ENCODE assay signal across 9 mouse cellular contexts in genomic region chr16:77422385-77423363, GRCm38 (mm10).
DNase-seq lines count a peak whose midpoint lies in the region; ATAC-seq and TF ChIP-seq lines count a peak whose summit lies in the region.
"Had no signal": no experiment of that assay in that cellular context is flagged by ENCODE, and none has a peak within 500 bp of the region (broad histone marks: within the 10 kb centered on the region; RNA-seq: fewer than 3 reads in every experiment).

No protein-coding gene starts in this region.

- H3K9me3 ChIP-seq in forebrain, embryonic 10.5 days: no peaks in the 10 kb centered on the region
- H3K9me3 ChIP-seq in hindbrain, postnatal 0 days (ENCODE audit: low read length): no peaks in the 10 kb centered on the region
- H3K9me3 ChIP-seq in heart, embryonic 10.5 days: no peaks in the 10 kb centered on the region
- H3K9me3 ChIP-seq: heart, embryonic 15.5 days had no signal

- no peaks in the 10 kb centered on the region for H3K79me2 ChIP-seq in myocyte (ENCODE audit: control insufficient read depth, insufficient read depth)

- peak overlapping the region; percentile 65 for H3K9ac ChIP-seq in hindbrain, postnatal 0 days (replicated peaks; ENCODE audit: low read length)
- H3K9ac ChIP-seq: heart, embryonic 15.5 days had no signal

- H3K4me2 ChIP-seq in hindbrain, postnatal 0 days (ENCODE audit: low read depth, low read length): peak overlapping the region; percentile 79
- H3K4me2 ChIP-seq in myocyte (ENCODE audit: low read depth): peak overlapping the region; percentile 83

- peaks cover 60% of the 10 kb centered on the region for H3K4me1 ChIP-seq in forebrain, embryonic 10.5 days
- 0 out of 2 replicates have a peak, but pooled peaks cover 4% of the 10 kb centered on the region for H3K4me1 ChIP-seq in hindbrain, postnatal 0 days (ENCODE audit: insufficient read depth, low read length)
- peaks cover 4% of the 10 kb centered on the region; the same call in 1 of the 2 replicates for H3K4me1 ChIP-seq in heart, embryonic 10.5 days

- DNase-seq in left cerebral cortex, adult 18-20 months (ENCODE audit: low spot score in 2 of 2): peak; percentile 16 to 29
- DNase-seq in left cerebral cortex, adult 11 months (ENCODE audit: low spot score): no peak
- DNase-seq in forebrain, embryonic 10.5 days (ENCODE audit: extremely low spot score, low spot score): no peak
- peak; percentile 45 for DNase-seq in hindbrain, postnatal 0 days (ENCODE audit: low spot score)
- DNase-seq in kidney, postnatal 4 days: no peak
- no peak for DNase-seq in heart, embryonic 10.5 days (ENCODE audit: low spot score)

- H3K36me3 ChIP-seq in forebrain, embryonic 10.5 days (replicated peaks): no peaks in the 10 kb centered on the region
- H3K36me3 ChIP-seq in hindbrain, postnatal 0 days (ENCODE audit: insufficient read depth, low read length): no peaks in the 10 kb centered on the region
- no peaks in the 10 kb centered on the region for H3K36me3 ChIP-seq in myocyte (ENCODE audit: control insufficient read depth, insufficient read depth)
- H3K36me3 ChIP-seq in heart, embryonic 10.5 days: no peaks in the 10 kb centered on the region
- H3K36me3 ChIP-seq: heart, embryonic 15.5 days had no signal

- TF ChIP-seq POLR2A in myocyte (IDR thresholded peaks at IDR 0.05; ENCODE audit: insufficient read length, low read depth): no peak

- no peak for TF ChIP-seq CTCF in hindbrain, postnatal 0 days (IDR thresholded peaks at IDR 0.05; ENCODE audit: low read depth)

- no peaks in the 10 kb centered on the region for H3K27me3 ChIP-seq in forebrain, embryonic 10.5 days (ENCODE audit: poor library complexity, severe bottlenecking)
- no peaks in the 10 kb centered on the region for H3K27me3 ChIP-seq in hindbrain, postnatal 0 days (ENCODE audit: insufficient read depth, low read length)
- H3K27me3 ChIP-seq in myocyte (ENCODE audit: control insufficient read depth, insufficient read depth, insufficient read length): no peaks in the 10 kb centered on the region
- no peaks in the 10 kb centered on the region for H3K27me3 ChIP-seq in heart, embryonic 10.5 days (ENCODE audit: insufficient read depth, poor library complexity, severe bottlenecking)
- H3K27me3 ChIP-seq: heart, embryonic 15.5 days had no signal

- no peak overlapping the region for H3ac ChIP-seq in myocyte (ENCODE audit: control insufficient read depth, insufficient read length)

- peak overlapping the region; percentile 43; the same call in 1 of the 2 replicates for H3K4me3 ChIP-seq in forebrain, embryonic 10.5 days
- peak overlapping the region; percentile 48 for H3K4me3 ChIP-seq in hindbrain, postnatal 0 days (ENCODE audit: low read length)
- H3K4me3 ChIP-seq in myocyte: peak overlapping the region; percentile 17
- no peak overlapping the region for H3K4me3 ChIP-seq in heart, embryonic 10.5 days
- H3K4me3 ChIP-seq: heart, embryonic 15.5 days had no signal

- 83% methylated on average over 12 of the region's 12 CpGs for WGBS in forebrain, embryonic 10.5 days
- WGBS in hindbrain, postnatal 0 days: 12% methylated on average over 12 of the region's 12 CpGs
- WGBS in heart, embryonic 10.5 days: 83% methylated on average over 12 of the region's 12 CpGs

- ATAC-seq in hindbrain, postnatal 0 days: no peak
- no peak for ATAC-seq in monocyte, adult 5-6 weeks (replicated peaks; ENCODE audit: insufficient number of reproducible peaks, low FRiP score, low TSS enrichment, poor library complexity, severe bottlenecking)

- H3K27ac ChIP-seq in forebrain, embryonic 10.5 days: peak overlapping the region; percentile 84
- H3K27ac ChIP-seq in hindbrain, postnatal 0 days: peak overlapping the region; percentile 96
- no peak overlapping the region for H3K27ac ChIP-seq in heart, embryonic 10.5 days
- H3K27ac ChIP-seq: heart, embryonic 15.5 days had no signal

TF ChIP-seq in myocyte, 11 proteins besides CTCF, POLR2A, EP300 and RAD21:
- TF ChIP-seq MYOG (IDR thresholded peaks at IDR 0.05; ENCODE audit: control insufficient read depth in 1 of 3, insufficient read depth in 1 of 3, insufficient read length in 2 of 3, low read depth in 2 of 3): no peak
- TF ChIP-seq MYOD1 (IDR thresholded peaks at IDR 0.05; ENCODE audit: control insufficient read depth in 1 of 3, insufficient read length in 2 of 3, low read depth in 2 of 3): no peak
- no peak for TF ChIP-seq POLR2AphosphoS2 (IDR thresholded peaks at IDR 0.05; ENCODE audit: insufficient read length, low read depth)
- TF ChIP-seq E2F4 (IDR thresholded peaks at IDR 0.05; ENCODE audit: insufficient read depth): no peak
- no peak for TF ChIP-seq TCF12 (IDR thresholded peaks at IDR 0.05; ENCODE audit: insufficient read depth, poor library complexity, severe bottlenecking)
- TF ChIP-seq CEBPB (IDR thresholded peaks at IDR 0.05; ENCODE audit: insufficient read depth, poor library complexity, severe bottlenecking): no peak
- no peak for TF ChIP-seq TCF3 (IDR thresholded peaks at IDR 0.05; ENCODE audit: insufficient read length, low read depth)
- TF ChIP-seq MAX (IDR thresholded peaks at IDR 0.05; ENCODE audit: low read depth): no peak
- TF ChIP-seq SRF (IDR thresholded peaks at IDR 0.05; ENCODE audit: control insufficient read depth, insufficient read length, low read depth): no peak
- TF ChIP-seq USF1 (IDR thresholded peaks at IDR 0.05; ENCODE audit: low read depth): no peak
- TF ChIP-seq REST (IDR thresholded peaks at IDR 0.05; ENCODE audit: insufficient read depth, insufficient read length): no peak

Comparison
In these comparisons a context has a peak if more than half of its experiments do, and no peak if none do; other contexts are left out.
1. DNase-seq: peak in left cerebral cortex, adult 18-20 months (2 of 2) and hindbrain, postnatal 0 days (single experiment); none in left cerebral cortex, adult 11 months (single experiment), forebrain, embryonic 10.5 days (single experiment), kidney, postnatal 4 days (0 of 2) and heart, embryonic 10.5 days (single experiment).